In the genomic region with DNA sequence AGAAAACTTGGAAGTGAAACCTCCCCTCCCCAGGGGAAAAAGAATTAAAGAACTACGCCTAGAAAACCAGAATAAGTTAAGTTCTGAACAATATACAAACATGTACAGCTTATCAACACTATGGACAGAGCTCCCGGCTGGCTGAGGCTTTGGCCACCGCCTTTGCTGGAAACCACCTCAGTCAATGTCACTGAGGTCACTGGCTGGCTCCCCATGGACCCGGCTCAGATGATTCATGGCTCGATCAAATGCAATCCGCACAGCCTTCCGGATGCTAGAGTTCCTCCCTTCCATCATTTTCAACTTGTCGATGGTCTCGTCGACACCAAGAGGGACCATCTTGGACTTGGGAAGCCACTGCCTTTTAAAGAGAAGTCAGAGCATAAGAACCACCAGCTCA, we compare ENCODE assay signal across 10 mouse cellular contexts.
"Had no signal": no experiment of that assay in that cellular context is flagged by ENCODE, and none has a peak within 500 bp of the region (broad histone marks: within the 10 kb centered on the region; RNA-seq: fewer than 3 reads in every experiment).

No protein-coding gene starts in this region.

- DNase-seq: kidney, postnatal 14 days; kidney, postnatal 4 days; layer of hippocampus, postnatal 36 days; liver, embryonic 13.5 days; lung, adult 2 months; lung, postnatal 14 days; lung, postnatal 4 days; midbrain, embryonic 14.5 days; thymus, adult 18-20 months; thymus, postnatal 4 days had no signal
